Mouse (Mus musculus) heart, postnatal 36 days (tissue): ENCODE data around the gene Nos1. TPM values are rescaled to one million over a fixed set of nuclear protein-coding genes. Genes with fewer than 3 reads are reported as not detected.

ENCODE experiments used
- DNase-seq, 2 experiments: peaks; one replicate each; pipeline ENCODE4 v3.0.0; 2021 to 2022
- intact Hi-C: fragments of 180-260 bp; cut with DNase I; formaldehyde crosslinking; loops from one replicate; pipeline ENCODE4 v1.15.1; 2025
- total RNA-seq, 2 experiments: library from RNA; stranded (reverse); gene quantifications; 2 replicates each; pipeline ENCODE4 v1.2.3; 2021

The Nos1 gene
- total RNA-seq, 2 experiments from 2014 or later = 0.22 to 0.50 TPM

- intact Hi-C loops = no loop called here
- no peak for DNase-seq
Observed at GRCm38 (mm10) chr5:117890871-117891270, 110.0 kb downstream of the Nos1 start.

GRCm38 (mm10) chr5:117891545-117891944, 110.7 kb downstream of the Nos1 start:
- intact Hi-C loops = no loop called here
- no peak for DNase-seq

- no peak for DNase-seq
- intact Hi-C loops = no loop called here
Observed at GRCm38 (mm10) chr5:117894050-117894449, 113.2 kb downstream of the Nos1 start.

- intact Hi-C loops = no loop called here
- DNase-seq = no peak
Observed at GRCm38 (mm10) chr5:117898055-117898806, 117.4 kb downstream of the Nos1 start.

GRCm38 (mm10) chr5:117899361-117899760, 118.5 kb downstream of the Nos1 start:
- intact Hi-C loops = no loop called here
- DNase-seq = no peak

GRCm38 (mm10) chr5:117900921-117901705, 120.3 kb downstream of the Nos1 start:
- no peak for DNase-seq
- intact Hi-C loops = no loop called here

- no peak for DNase-seq
- intact Hi-C loops = no loop called here
Observed at GRCm38 (mm10) chr5:117903534-117903933, 122.7 kb downstream of the Nos1 start.

- intact Hi-C loops = no loop called here
- DNase-seq = no peak
Observed at GRCm38 (mm10) chr5:117905728-117906127, 124.9 kb downstream of the Nos1 start.

- no peak for DNase-seq
- intact Hi-C loops = no loop called here
Observed at GRCm38 (mm10) chr5:117909524-117909923, 128.7 kb downstream of the Nos1 start.

GRCm38 (mm10) chr5:117916349-117916748, 135.5 kb downstream of the Nos1 start:
- intact Hi-C loops = no loop called here
- DNase-seq = no peak

- DNase-seq = no peak
- intact Hi-C loops = no loop called here
Observed at GRCm38 (mm10) chr5:117916906-117917305, 136.1 kb downstream of the Nos1 start.

GRCm38 (mm10) chr5:117921786-117922528, 141.1 kb downstream of the Nos1 start:
- intact Hi-C loops = no loop called here
- no peak for DNase-seq

GRCm38 (mm10) chr5:117923688-117924087, 142.9 kb downstream of the Nos1 start:
- intact Hi-C loops = no loop called here
- no peak for DNase-seq

- DNase-seq = no peak
- intact Hi-C loops = no loop called here
Observed at GRCm38 (mm10) chr5:117928553-117928952, 147.7 kb downstream of the Nos1 start.

- intact Hi-C loops = loop anchor here (2.0 kb wide), 1 partner anchor 415 kb away; no protein-coding TSS in a partner anchor
- DNase-seq = no peak
Observed at GRCm38 (mm10) chr5:117932222-117932621, 151.4 kb downstream of the Nos1 start.

GRCm38 (mm10) chr5:117932862-117933261, 152.0 kb downstream of the Nos1 start:
- intact Hi-C loops = loop anchor here (1.0 to 2.0 kb wide), 2 partner anchors 319 to 416 kb away; no protein-coding TSS in a partner anchor
- DNase-seq = peak; percentile 74 to 87

GRCm38 (mm10) chr5:117936346-117936745, 155.5 kb downstream of the Nos1 start:
- DNase-seq = no peak
- intact Hi-C loops = loop anchor here (5.0 kb wide), 1 partner anchor 66 kb away; no protein-coding TSS in a partner anchor

GRCm38 (mm10) chr5:117937186-117937585, 156.4 kb downstream of the Nos1 start:
- DNase-seq = no peak
- intact Hi-C loops = loop anchor here (5.0 kb wide), 1 partner anchor 65 kb away; no protein-coding TSS in a partner anchor

- intact Hi-C loops = loop anchor here (5.0 kb wide), 1 partner anchor 64 kb away; no protein-coding TSS in a partner anchor
- peak; percentile 64 to 71 for DNase-seq
Observed at GRCm38 (mm10) chr5:117938182-117938581, 157.3 kb downstream of the Nos1 start.

GRCm38 (mm10) chr5:117939402-117939801, 158.6 kb downstream of the Nos1 start:
- no peak for DNase-seq
- intact Hi-C loops = loop anchor here (5.0 kb wide), 1 partner anchor 63 kb away; no protein-coding TSS in a partner anchor

- DNase-seq = no peak
- intact Hi-C loops = no loop called here
Observed at GRCm38 (mm10) chr5:117941552-117941951, 160.7 kb downstream of the Nos1 start.
